ENCODE assay signal across 26 mouse cellular contexts in the genomic region with DNA sequence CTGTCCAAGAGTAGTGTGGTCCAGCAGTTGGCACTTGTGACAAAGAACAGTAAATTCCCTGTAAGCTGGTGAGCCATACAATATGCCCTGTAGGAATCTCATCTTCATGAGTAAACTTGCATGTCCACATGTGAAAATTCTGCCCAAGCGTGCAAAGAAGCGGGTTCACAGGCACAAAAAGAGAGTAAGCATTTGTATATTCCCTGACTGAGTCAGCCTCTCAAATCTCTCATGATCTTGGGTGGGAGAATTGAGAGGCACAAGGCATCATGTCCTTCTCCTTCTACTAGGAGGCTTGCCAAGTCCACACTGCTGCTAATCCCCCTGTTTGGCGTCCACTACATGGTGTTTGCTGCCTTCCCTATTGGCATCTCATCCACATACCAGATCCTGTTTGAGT.
"Had no signal": no experiment of that assay in that cellular context is flagged by ENCODE, and none has a peak within 500 bp of the region (broad histone marks: within the 10 kb centered on the region; RNA-seq: fewer than 3 reads in every experiment).

No protein-coding gene starts in this region.

- H3K4me2 ChIP-seq: heart, embryonic 11.5 days; heart, embryonic 13.5 days; heart, embryonic 15.5 days; hindbrain, embryonic 12.5 days; hindbrain, embryonic 14.5 days; intestine, embryonic 15.5 days; limb, embryonic 13.5 days; limb, embryonic 15.5 days; liver, embryonic 13.5 days; liver, embryonic 15.5 days had no signal

- H3K36me3 ChIP-seq: heart, embryonic 13.5 days; heart, embryonic 15.5 days; hindbrain, embryonic 10.5 days; hindbrain, embryonic 12.5 days; intestine, embryonic 15.5 days; limb, embryonic 13.5 days; limb, embryonic 15.5 days; liver, embryonic 13.5 days; liver, embryonic 15.5 days had no signal

- H3K27me3 ChIP-seq: heart, embryonic 13.5 days; heart, embryonic 15.5 days; hindbrain, embryonic 12.5 days; intestine, embryonic 15.5 days; limb, embryonic 13.5 days; limb, embryonic 15.5 days; liver, embryonic 13.5 days; liver, embryonic 15.5 days had no signal

- H3K27ac ChIP-seq: gastrocnemius, adult 2 months; heart, adult 2 months; heart, embryonic 13.5 days; heart, embryonic 15.5 days; hindbrain, embryonic 10.5 days; hindbrain, embryonic 12.5 days; hindbrain, embryonic 14.5 days; intestine, embryonic 15.5 days; limb, embryonic 13.5 days; limb, embryonic 15.5 days; liver, embryonic 13.5 days; liver, embryonic 15.5 days had no signal

- H3K9ac ChIP-seq: heart, embryonic 13.5 days; heart, embryonic 15.5 days; hindbrain, embryonic 12.5 days; hindbrain, embryonic 14.5 days; intestine, embryonic 15.5 days; limb, embryonic 13.5 days; limb, embryonic 15.5 days; liver, embryonic 13.5 days; liver, embryonic 15.5 days had no signal

- DNase-seq: gastrocnemius, adult 2 months; gastrocnemius, postnatal 10 days; gastrocnemius, postnatal 25 days; heart, adult 2 months; heart, postnatal 4 days; kidney, adult 18-20 months; kidney, adult 8-10 months; kidney, postnatal 10 days; kidney, postnatal 36 days; layer of hippocampus, adult 9-11 months; layer of hippocampus, postnatal 36 days; left cerebral cortex, postnatal 4 days; liver, embryonic 13.5 days had no signal

- H3K4me1 ChIP-seq: heart, embryonic 13.5 days; heart, embryonic 15.5 days; intestine, embryonic 15.5 days; limb, embryonic 13.5 days; limb, embryonic 15.5 days; liver, embryonic 13.5 days; liver, embryonic 15.5 days had no signal

- ATAC-seq: hindbrain, embryonic 16.5 days; inflammation-experienced regulatory T-cells, adult 6 months; intestine, embryonic 15.5 days; intestine, postnatal 0 days had no signal

- H3K9me3 ChIP-seq: heart, embryonic 13.5 days; heart, embryonic 15.5 days; hindbrain, embryonic 10.5 days; hindbrain, embryonic 12.5 days; intestine, embryonic 15.5 days; limb, embryonic 13.5 days; limb, embryonic 15.5 days; liver, embryonic 13.5 days; liver, embryonic 15.5 days had no signal

- H3K4me3 ChIP-seq: gastrocnemius, adult 2 months; heart, adult 2 months; heart, embryonic 13.5 days; heart, embryonic 15.5 days; hindbrain, embryonic 10.5 days; hindbrain, embryonic 12.5 days; intestine, embryonic 15.5 days; limb, embryonic 13.5 days; limb, embryonic 15.5 days; liver, embryonic 13.5 days; liver, embryonic 15.5 days had no signal
